Mouse (Mus musculus) layer of hippocampus, adult 9-10 months (tissue): Measurements from ENCODE around the gene Psen2.

Source experiments
- DNase-seq: peaks from one replicate; pipeline ENCODE4 v3.0.0; 2022; ENCODE audit warnings: low spot score

Psen2 gene

GRCm38 (mm10) chr1:180248593-180249146, 14.6 kb downstream of the Psen2 start:
- no peak for DNase-seq

- DNase-seq = no peak
Measured at GRCm38 (mm10) chr1:180247901-180248300, 15.3 kb downstream of the Psen2 start.

- DNase-seq = no peak
Measured at GRCm38 (mm10) chr1:180245741-180246507, 17.3 kb downstream of the Psen2 start.

GRCm38 (mm10) chr1:180231729-180232128, 31.5 kb downstream of the Psen2 start:
- DNase-seq = no peak

- no peak for DNase-seq
Measured at GRCm38 (mm10) chr1:180230580-180230979, 32.7 kb downstream of the Psen2 start.

GRCm38 (mm10) chr1:180229906-180230305, 33.3 kb downstream of the Psen2 start:
- no peak for DNase-seq

GRCm38 (mm10) chr1:180228854-180229253, 34.4 kb downstream of the Psen2 start:
- no peak for DNase-seq

GRCm38 (mm10) chr1:180226766-180227165, 36.5 kb downstream of the Psen2 start:
- DNase-seq = no peak

GRCm38 (mm10) chr1:180226221-180226713, 37.0 kb downstream of the Psen2 start:
- DNase-seq = no peak

- no peak for DNase-seq
Measured at GRCm38 (mm10) chr1:180225500-180226220, 37.6 kb downstream of the Psen2 start.

- no peak for DNase-seq
Measured at GRCm38 (mm10) chr1:180222007-180222406, 41.2 kb downstream of the Psen2 start.

- no peak for DNase-seq
Measured at GRCm38 (mm10) chr1:180220791-180221542, 42.3 kb downstream of the Psen2 start.

- DNase-seq = no peak
Measured at GRCm38 (mm10) chr1:180216541-180217276, 46.5 kb downstream of the Psen2 start.

- DNase-seq = peak; percentile 48
Measured at GRCm38 (mm10) chr1:180215044-180215443, 48.2 kb downstream of the Psen2 start.

GRCm38 (mm10) chr1:180212911-180213310, 50.3 kb downstream of the Psen2 start:
- DNase-seq = no peak

GRCm38 (mm10) chr1:180210781-180211271, 52.4 kb downstream of the Psen2 start:
- DNase-seq = no peak

- DNase-seq = no peak
Measured at GRCm38 (mm10) chr1:180210031-180210432, 53.2 kb downstream of the Psen2 start.

GRCm38 (mm10) chr1:180208370-180208769, 54.9 kb downstream of the Psen2 start:
- DNase-seq = no peak

GRCm38 (mm10) chr1:180200722-180201121, 62.5 kb downstream of the Psen2 start:
- DNase-seq = no peak

GRCm38 (mm10) chr1:180199715-180200050, 63.6 kb downstream of the Psen2 start:
- no peak for DNase-seq

- DNase-seq = no peak
Measured at GRCm38 (mm10) chr1:180198959-180199714, 64.1 kb downstream of the Psen2 start, which contains the start of gene Coq8a. Gene Coq8a (minus strand): TSS chr1:180199602.
